Mouse (Mus musculus) stomach, adult 2 months (tissue): ENCODE results near the gene Fam129a. TPM values are rescaled to one million over a fixed set of nuclear protein-coding genes. Genes with fewer than 3 reads are reported as not detected.

Experiments used
- polyA plus RNA-seq: library from polyadenylated mRNA; depleted of rRNA; stranded (reverse); fragments of >200 nt; gene quantifications from 2 replicates; pipeline ENCODE4 v1.2.3, GENCODE M21; 2012; rRNA removed

The Fam129a gene
- polyA plus RNA-seq = 4.1 and 6.7 TPM in 2 replicates

GRCm38 (mm10) chr1:151570981-151571837, at the start of gene Fam129a:
Gene Fam129a, plus strand, starts transcription at chr1:151571186.

GRCm38 (mm10) chr1:151754881-151755659, 184.1 kb downstream of the Fam129a start, which contains the start of gene Edem3:
Gene Edem3, plus strand, starts transcription at chr1:151755371.

Other genes with a start within 250 kb of the Fam129a start
- gene Ivns1abp, start 226.7 kb upstream of the Fam129a start, polyA plus RNA-seq = 17.0 and 17.6 TPM in 2 replicates
- 0.98 and 1.5 TPM in 2 replicates for gene Swt1, start 142.7 kb upstream of the Fam129a start, polyA plus RNA-seq
- 3.5 and 5.2 TPM in 2 replicates for gene Trmt1l, start 142.6 kb upstream of the Fam129a start, polyA plus RNA-seq
- gene Rnf2, start 70.2 kb upstream of the Fam129a start, polyA plus RNA-seq = 0.84 and 1.00 TPM in 2 replicates
- gene Edem3, start 184.2 kb downstream of the Fam129a start, polyA plus RNA-seq = 1.7 and 1.9 TPM in 2 replicates